Mouse (Mus musculus) forebrain, embryonic 13.5 days (tissue): Measurements from ENCODE around the gene Slc26a3. TPM values are rescaled to one million over a fixed set of nuclear protein-coding genes. Genes with fewer than 3 reads are reported as not detected.
"Not testable (repeated sequence)": the region's sequence is repeated elsewhere in the genome, so short reads cannot be mapped to it uniquely, and the experiment has no call there.

ENCODE experiments used
- ATAC-seq: fragments of 200-750 bp; cut with Nextera tagmentation; 2 replicates; pipeline ENCODE4 v1.8.0; 2017
- H3K27ac ChIP-seq: fragments of 300-500 bp; sonication (generic); 2 replicates; pipeline ENCODE4 v1.5.1; 2015; ENCODE audit warnings: inconsistent platforms, mild to moderate bottlenecking, moderate library complexity
- H3K27me3 ChIP-seq: fragments of 300-500 bp; sonication (generic); 2 replicates; pipeline ENCODE4 v1.6.1; 2015; ENCODE audit warnings: mild to moderate bottlenecking, inconsistent platforms
- H3K36me3 ChIP-seq: fragments of 300-500 bp; sonication (generic); 2 replicates; pipeline ENCODE4 v1.6.1; 2015; ENCODE audit warnings: mild to moderate bottlenecking, inconsistent platforms; ENCODE audit not compliant: poor library complexity, severe bottlenecking
- H3K4me1 ChIP-seq: fragments of 300-500 bp; sonication (generic); 2 replicates; pipeline ENCODE4 v1.6.1; 2015; ENCODE audit warnings: inconsistent platforms
- H3K4me2 ChIP-seq: fragments of 300-500 bp; sonication (generic); 2 replicates; pipeline ENCODE4 v1.6.1; 2015; ENCODE audit warnings: inconsistent platforms, mild to moderate bottlenecking, moderate library complexity
- H3K4me3 ChIP-seq: fragments of 300-500 bp; sonication (generic); 2 replicates; pipeline ENCODE4 v1.5.1; 2015; ENCODE audit warnings: mild to moderate bottlenecking, inconsistent platforms
- H3K9ac ChIP-seq: fragments of 300-500 bp; sonication (generic); 2 replicates; pipeline ENCODE4 v1.6.1; 2015; ENCODE audit warnings: mild to moderate bottlenecking, inconsistent platforms
- H3K9me3 ChIP-seq: fragments of 300-500 bp; sonication (generic); replicated peaks from 2 replicates; pipeline ENCODE4 v1.6.1; 2016; ENCODE audit warnings: inconsistent platforms
- WGBS: fragments of 180-500 bp; shearing (Covaris S2); methylation state at CpG from one replicate; pipeline ENCODE4 v1.1.7; 2015; 5-methylcytosine and 5-hydroxymethylcytosine counted together
- polyA plus RNA-seq: library from polyadenylated mRNA; unstranded; fragments of >200 nt; fragmentation: Nextera tagmentation; extraction: Ambion mirVana; gene quantifications from 2 replicates; pipeline ENCODE4 v1.2.1, GENCODE M21; 2015

Slc26a3 gene
- polyA plus RNA-seq, 1 experiment from 2014 or later = 0.09 TPM

GRCm38 (mm10) chr12:31444131-31444546, 53.5 kb downstream of the Slc26a3 start:
- peak; percentile 71; the same call in 1 of the 2 replicates for ATAC-seq
- 0 out of 2 replicates have a peak overlapping the region, but pooled peaks have one; percentile 8 for H3K9ac ChIP-seq
- H3K4me2 ChIP-seq = peak overlapping the region; percentile 55
- H3K27ac ChIP-seq = no peak overlapping the region
- WGBS = 1% methylated on average over 11 of the region's 11 CpGs
- H3K4me3 ChIP-seq = peak overlapping the region; percentile 26
- H3K36me3 ChIP-seq = no peaks in the 10 kb centered on the region
- no peaks in the 10 kb centered on the region for H3K9me3 ChIP-seq
- H3K4me1 ChIP-seq = peaks cover 7% of the 10 kb centered on the region; the same call in 1 of the 2 replicates
- H3K27me3 ChIP-seq = no peaks in the 10 kb centered on the region

DNA sequence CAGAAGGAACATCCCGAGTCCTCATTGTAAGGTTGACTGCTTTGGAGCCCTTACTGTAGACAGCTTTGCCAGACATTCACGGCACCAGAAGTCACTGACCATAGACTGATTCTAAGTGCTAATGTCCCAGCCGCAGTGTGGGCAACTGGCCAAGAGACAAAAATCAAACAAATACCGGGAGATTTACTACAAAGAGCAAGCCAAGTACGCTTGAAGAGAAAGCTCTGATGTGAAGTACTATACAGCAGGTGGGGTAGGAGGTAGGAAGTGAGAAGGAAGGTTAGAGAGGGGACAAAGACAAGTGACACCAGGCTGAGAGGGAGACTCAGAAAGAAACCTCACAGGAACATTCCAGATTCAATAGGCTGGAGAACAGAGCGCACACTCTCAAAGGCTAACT, 54.2 kb downstream of the Slc26a3 start:
- 59% methylated on average over 6 of the region's 6 CpGs for WGBS
- Histone ChIP-seq H3K27me3 (no peaks in the 10 kb centered on the region), H3K4me2 (no peak overlapping the region)

GRCm38 (mm10) chr12:31449341-31449740, 58.7 kb downstream of the Slc26a3 start:
- WGBS = 95% methylated on average over 3 of the region's 3 CpGs
- Histone ChIP-seq H3K9ac (no peak overlapping the region), H3K4me1 (peaks cover 1% of the 10 kb centered on the region; the same call in 1 of the 2 replicates), H3K4me2 (no peak overlapping the region), H3K36me3 (no peaks in the 10 kb centered on the region), H3K9me3 (no peaks in the 10 kb centered on the region), H3K4me3 (no peak overlapping the region), H3K27ac (no peak overlapping the region), H3K27me3 (no peaks in the 10 kb centered on the region)
- ATAC-seq = no peak

More for the DNA sequence above, 54.2 kb downstream of the Slc26a3 start:
- no peaks in the 10 kb centered on the region for H3K36me3 ChIP-seq
- H3K27ac ChIP-seq = no peak overlapping the region
- no peak overlapping the region for H3K9ac ChIP-seq
- no peaks in the 10 kb centered on the region for H3K9me3 ChIP-seq
- H3K4me3 ChIP-seq = no peak overlapping the region
- H3K4me1 ChIP-seq = peaks cover 7% of the 10 kb centered on the region; the same call in 1 of the 2 replicates
- ATAC-seq = no peak

DNA sequence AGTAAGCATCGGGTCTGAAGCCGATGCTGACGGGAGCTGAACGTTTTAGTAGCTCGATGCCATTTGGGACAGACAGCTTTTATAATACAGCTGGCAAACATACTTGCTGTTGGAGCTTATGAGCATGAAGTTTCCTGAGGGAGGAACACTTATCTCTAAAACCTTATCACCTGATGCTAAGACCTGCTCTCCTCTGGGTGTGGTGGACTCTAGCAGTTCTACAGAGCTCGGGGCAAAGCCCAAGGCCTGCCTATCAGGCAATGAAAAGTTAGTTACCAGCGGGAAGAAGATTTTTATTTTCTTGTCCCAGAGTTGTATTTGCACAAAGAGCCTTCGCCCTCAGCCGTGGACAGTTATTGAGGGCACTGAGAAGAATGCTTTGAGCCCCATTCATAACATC, 65.6 kb downstream of the Slc26a3 start:
- Histone ChIP-seq H3K9me3 (no peaks in the 10 kb centered on the region), H3K4me1 (0 out of 2 replicates have a peak, but pooled peaks cover 6% of the 10 kb centered on the region), H3K9ac (no peak overlapping the region), H3K36me3 (no peaks in the 10 kb centered on the region), H3K27ac (no peak overlapping the region), H3K4me2 (no peak overlapping the region), H3K27me3 (no peaks in the 10 kb centered on the region), H3K4me3 (no peak overlapping the region)
- no peak for ATAC-seq
- WGBS = 85% methylated on average over 9 of the region's 9 CpGs

DNA sequence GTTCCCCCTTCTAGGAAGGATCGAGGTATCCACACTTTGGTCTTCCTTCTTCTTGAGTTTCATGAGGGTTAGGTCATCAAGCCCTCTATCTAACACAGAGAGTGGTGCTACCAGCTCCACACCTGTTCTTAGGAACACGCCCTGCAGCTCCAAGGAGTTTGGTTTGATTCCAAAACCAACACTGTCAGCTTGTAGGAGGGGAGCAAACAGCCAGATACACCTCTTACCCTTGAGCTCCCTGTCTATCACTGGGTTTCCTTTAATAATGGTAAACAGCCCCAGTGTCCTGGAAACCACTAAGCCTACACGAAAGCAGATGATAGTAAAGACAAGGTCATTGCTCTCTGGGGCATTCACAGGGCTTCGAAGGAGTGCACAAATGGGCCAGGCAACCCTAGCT, 67.8 kb downstream of the Slc26a3 start:
- Histone ChIP-seq H3K27me3 (no peaks in the 10 kb centered on the region), H3K27ac (no peak overlapping the region), H3K9ac (no peak overlapping the region), H3K4me2 (no peak overlapping the region), H3K4me3 (no peak overlapping the region), H3K9me3 (no peaks in the 10 kb centered on the region), H3K4me1 (0 out of 2 replicates have a peak, but pooled peaks cover 6% of the 10 kb centered on the region), H3K36me3 (no peaks in the 10 kb centered on the region)
- 80% methylated on average over 4 of the region's 4 CpGs for WGBS
- no peak for ATAC-seq

GRCm38 (mm10) chr12:31460270-31460669, 69.6 kb downstream of the Slc26a3 start:
- H3K36me3 ChIP-seq, H3K4me2 ChIP-seq, H3K4me1 ChIP-seq, H3K9me3 ChIP-seq, H3K9ac ChIP-seq, ATAC-seq, H3K4me3 ChIP-seq, H3K27ac ChIP-seq, H3K27me3 ChIP-seq: not testable (repeated sequence)
- WGBS = 48% methylated on average over 3 of the region's 3 CpGs

GRCm38 (mm10) chr12:31461371-31461770, 70.7 kb downstream of the Slc26a3 start:
- no peak overlapping the region for H3K27ac ChIP-seq
- H3K36me3 ChIP-seq = no peaks in the 10 kb centered on the region
- ATAC-seq = no peak
- no peak overlapping the region for H3K9ac ChIP-seq
- 93% methylated on average over 9 of the region's 9 CpGs for WGBS
- no peak overlapping the region for H3K4me2 ChIP-seq
- no peak overlapping the region for H3K4me3 ChIP-seq
- no peaks in the 10 kb centered on the region for H3K9me3 ChIP-seq
- H3K4me1 ChIP-seq = 0 out of 2 replicates have a peak, but pooled peaks cover 6% of the 10 kb centered on the region
- no peaks in the 10 kb centered on the region for H3K27me3 ChIP-seq

DNA sequence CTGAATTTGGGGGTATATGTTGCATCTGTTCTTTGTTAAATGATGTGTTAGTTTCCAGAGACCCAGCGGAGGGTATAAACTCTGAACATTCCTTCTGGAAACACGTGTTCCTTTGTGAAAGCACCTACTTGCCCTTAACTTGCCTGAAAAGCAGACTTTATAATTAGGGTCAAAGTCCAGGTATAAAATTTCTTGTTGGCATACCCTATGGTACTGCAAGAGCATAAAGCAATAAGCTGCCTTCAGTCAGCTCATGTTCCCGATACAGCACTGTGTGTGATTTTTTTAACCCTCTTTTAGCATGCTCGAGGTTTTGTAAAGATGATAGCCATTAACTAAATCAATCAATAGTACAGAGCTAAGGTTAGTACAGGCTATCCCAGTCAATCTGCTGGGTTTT, 71.9 kb downstream of the Slc26a3 start:
- H3K4me1 ChIP-seq = no peaks in the 10 kb centered on the region
- no peak for ATAC-seq
- no peaks in the 10 kb centered on the region for H3K27me3 ChIP-seq
- H3K4me3 ChIP-seq = no peak overlapping the region
- H3K27ac ChIP-seq = no peak overlapping the region
- no peaks in the 10 kb centered on the region for H3K36me3 ChIP-seq
- no peak overlapping the region for H3K9ac ChIP-seq
- whole genome bisulfite sequencing = 87% methylated on average over 4 of the region's 4 CpGs
- no peaks in the 10 kb centered on the region for H3K9me3 ChIP-seq
- H3K4me2 ChIP-seq = no peak overlapping the region

GRCm38 (mm10) chr12:31478182-31478581, 87.5 kb downstream of the Slc26a3 start:
- WGBS = 91% methylated on average over 6 of the region's 6 CpGs
- not testable (repeated sequence) for ATAC-seq, H3K4me2 ChIP-seq

DNA sequence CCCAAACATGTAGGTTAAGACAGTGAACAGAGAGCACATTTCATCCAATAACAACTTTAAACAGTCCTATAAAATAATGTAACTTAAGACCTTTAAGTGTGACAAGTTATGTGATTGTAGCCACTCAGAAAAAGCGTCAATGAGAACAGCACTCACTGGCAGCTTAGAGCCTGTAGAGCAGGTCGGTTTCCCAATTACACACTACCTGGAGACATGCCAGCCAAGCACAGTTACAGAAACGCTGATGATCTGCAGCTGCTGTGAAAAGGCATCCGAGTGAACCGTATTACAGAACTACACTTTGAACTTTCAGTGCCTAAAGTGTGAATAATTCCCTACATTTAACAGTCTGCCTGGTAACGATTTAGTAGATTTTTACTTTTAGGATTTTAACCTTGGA, 95.8 kb downstream of the Slc26a3 start:
- H3K4me1 ChIP-seq = no peaks in the 10 kb centered on the region
- no peak overlapping the region for H3K4me2 ChIP-seq
- H3K27ac ChIP-seq = no peak overlapping the region
- no peaks in the 10 kb centered on the region for H3K9me3 ChIP-seq
- no peaks in the 10 kb centered on the region for H3K27me3 ChIP-seq
- no peak overlapping the region for H3K4me3 ChIP-seq
- 75% methylated on average over 6 of the region's 6 CpGs for WGBS
- no peak for ATAC-seq
- H3K9ac ChIP-seq = no peak overlapping the region
- peaks cover 40% of the 10 kb centered on the region for H3K36me3 ChIP-seq

More at GRCm38 (mm10) chr12:31478182-31478581, 87.5 kb downstream of the Slc26a3 start:
- H3K9me3 ChIP-seq, H3K4me3 ChIP-seq, H3K36me3 ChIP-seq, H3K9ac ChIP-seq, H3K27me3 ChIP-seq, H3K4me1 ChIP-seq, H3K27ac ChIP-seq: not testable (repeated sequence)

GRCm38 (mm10) chr12:31498936-31499313, 108.3 kb downstream of the Slc26a3 start:
- ATAC-seq = no peak
- 2% methylated on average over 25 of the region's 25 CpGs for WGBS

DNA sequence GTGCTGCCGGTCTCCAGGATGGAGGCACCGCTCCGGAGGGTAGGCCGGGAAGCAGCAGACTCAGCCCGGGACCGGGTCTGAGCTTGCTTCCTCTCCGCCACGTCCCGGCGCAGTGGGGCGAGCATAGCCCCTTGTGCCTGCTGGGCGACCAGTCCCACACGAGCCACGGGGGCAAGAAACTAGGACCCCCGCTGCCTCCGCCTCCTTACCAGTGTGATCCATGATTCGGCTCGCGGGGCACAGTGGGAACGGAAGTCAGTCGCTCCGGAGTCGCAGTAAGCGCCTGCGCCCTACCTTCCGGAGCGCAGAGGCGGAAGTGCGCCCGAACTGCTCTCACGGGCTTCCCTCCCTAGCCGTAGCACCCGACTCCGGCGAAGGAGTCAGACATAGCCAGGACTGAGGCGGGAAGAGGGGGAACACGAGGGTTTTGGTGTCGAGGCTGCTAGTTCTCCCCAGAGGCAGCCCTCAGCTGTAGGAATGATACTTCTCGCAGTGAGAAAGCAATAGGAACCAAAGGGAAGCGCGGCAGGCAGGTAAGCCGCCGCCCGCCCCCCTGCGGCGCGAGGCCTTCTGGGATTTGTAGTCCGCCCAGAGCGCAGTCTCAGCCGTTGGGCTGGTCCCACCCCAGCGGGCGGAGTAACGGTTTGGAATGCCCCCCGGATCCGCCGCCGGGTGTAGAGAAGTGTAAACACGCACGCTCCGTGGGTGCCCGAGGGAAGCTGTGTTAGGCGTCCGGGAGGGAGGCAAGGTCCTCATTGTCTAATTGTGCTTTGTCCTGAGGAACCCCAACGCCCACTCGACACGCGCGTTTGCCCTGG, 108.9 kb downstream of the Slc26a3 start, which contains the start of gene Cbll1:
Gene Cbll1 (minus strand): TSS at position 303 of the 818 bp plus-strand sequence.
- peak; percentile 99 for ATAC-seq
- under 1% methylated on average over 68 of the region's 68 CpGs for WGBS
- Histone ChIP-seq H3K4me3 (peak within 1 kb of the TSS; percentile 88), H3K9me3 (no peaks in the 10 kb centered on the region), H3K4me2 (peak within 1 kb of the TSS; percentile 73), H3K36me3 (peaks cover under 1% of the 10 kb centered on the region), H3K9ac (peak within 1 kb of the TSS; percentile 90), H3K4me1 (peaks cover 18% of the 10 kb centered on the region), H3K27me3 (no peaks in the 10 kb centered on the region), H3K27ac (peak within 1 kb of the TSS; percentile 90)

More at GRCm38 (mm10) chr12:31498936-31499313, 108.3 kb downstream of the Slc26a3 start:
- Histone ChIP-seq H3K4me1 (peaks cover 18% of the 10 kb centered on the region), H3K9me3 (no peaks in the 10 kb centered on the region), H3K4me3 (peak overlapping the region; percentile 88), H3K9ac (peak overlapping the region; percentile 90), H3K27me3 (no peaks in the 10 kb centered on the region), H3K27ac (peak overlapping the region; percentile 90), H3K4me2 (peak overlapping the region; percentile 73), H3K36me3 (peaks cover 6% of the 10 kb centered on the region)
